Mouse (Mus musculus): ENCODE results near the gene Hic1.

Gene Hic1

GRCm38 (mm10) chr11:75169405-75170080, at the start of gene Hic1:
Hic1 (minus strand) TSS chr11:75169519.
- no peak for DNase-seq (ENCODE audit: extremely low read depth, insufficient read length, low spot score)

GRCm38 (mm10) chr11:75214081-75214950, 45.0 kb upstream of the Hic1 start:
- DNase-seq (ENCODE audit: extremely low read depth, insufficient read length, low spot score): no peak

- no peak for DNase-seq (ENCODE audit: extremely low read depth, insufficient read length, low spot score)
Observed at GRCm38 (mm10) chr11:75213372-75214080, 44.2 kb upstream of the Hic1 start.

GRCm38 (mm10) chr11:75212876-75213275, 43.6 kb upstream of the Hic1 start:
- DNase-seq (ENCODE audit: extremely low read depth, insufficient read length, low spot score): no peak

- peak; percentile 37 for DNase-seq (ENCODE audit: extremely low read depth, insufficient read length, low spot score)
Observed at GRCm38 (mm10) chr11:75212031-75212667, 42.8 kb upstream of the Hic1 start.

- DNase-seq (ENCODE audit: extremely low read depth, insufficient read length, low spot score): no peak
Observed at GRCm38 (mm10) chr11:75210755-75211154, 41.4 kb upstream of the Hic1 start.

GRCm38 (mm10) chr11:75210093-75210492, 40.8 kb upstream of the Hic1 start:
- DNase-seq (ENCODE audit: extremely low read depth, insufficient read length, low spot score): no peak

- DNase-seq (ENCODE audit: extremely low read depth, insufficient read length, low spot score): no peak
Observed at GRCm38 (mm10) chr11:75209363-75209762, 40.0 kb upstream of the Hic1 start.

GRCm38 (mm10) chr11:75206347-75206746, 37.0 kb upstream of the Hic1 start:
- DNase-seq (ENCODE audit: extremely low read depth, insufficient read length, low spot score): no peak

GRCm38 (mm10) chr11:75204472-75204871, 35.2 kb upstream of the Hic1 start:
- no peak for DNase-seq (ENCODE audit: extremely low read depth, insufficient read length, low spot score)

- no peak for DNase-seq (ENCODE audit: extremely low read depth, insufficient read length, low spot score)
Observed at GRCm38 (mm10) chr11:75203926-75204325, 34.6 kb upstream of the Hic1 start.

GRCm38 (mm10) chr11:75201721-75202120, 32.4 kb upstream of the Hic1 start:
- no peak for DNase-seq (ENCODE audit: extremely low read depth, insufficient read length, low spot score)

GRCm38 (mm10) chr11:75200935-75201334, 31.6 kb upstream of the Hic1 start:
- no peak for DNase-seq (ENCODE audit: extremely low read depth, insufficient read length, low spot score)

GRCm38 (mm10) chr11:75199951-75200350, 30.6 kb upstream of the Hic1 start:
- DNase-seq (ENCODE audit: extremely low read depth, insufficient read length, low spot score): no peak

- no peak for DNase-seq (ENCODE audit: extremely low read depth, insufficient read length, low spot score)
Observed at GRCm38 (mm10) chr11:75198792-75199191, 29.5 kb upstream of the Hic1 start.

GRCm38 (mm10) chr11:75197956-75198355, 28.6 kb upstream of the Hic1 start:
- DNase-seq (ENCODE audit: extremely low read depth, insufficient read length, low spot score): no peak

- no peak for DNase-seq (ENCODE audit: extremely low read depth, insufficient read length, low spot score)
Observed at GRCm38 (mm10) chr11:75196131-75196530, 26.8 kb upstream of the Hic1 start.

GRCm38 (mm10) chr11:75194850-75195461, 25.6 kb upstream of the Hic1 start:
- DNase-seq (ENCODE audit: extremely low read depth, insufficient read length, low spot score): no peak

GRCm38 (mm10) chr11:75194121-75194849, 25.0 kb upstream of the Hic1 start:
- no peak for DNase-seq (ENCODE audit: extremely low read depth, insufficient read length, low spot score)
